Comparison of ENCODE assay signal across 12 mouse cellular contexts in the genomic region with DNA sequence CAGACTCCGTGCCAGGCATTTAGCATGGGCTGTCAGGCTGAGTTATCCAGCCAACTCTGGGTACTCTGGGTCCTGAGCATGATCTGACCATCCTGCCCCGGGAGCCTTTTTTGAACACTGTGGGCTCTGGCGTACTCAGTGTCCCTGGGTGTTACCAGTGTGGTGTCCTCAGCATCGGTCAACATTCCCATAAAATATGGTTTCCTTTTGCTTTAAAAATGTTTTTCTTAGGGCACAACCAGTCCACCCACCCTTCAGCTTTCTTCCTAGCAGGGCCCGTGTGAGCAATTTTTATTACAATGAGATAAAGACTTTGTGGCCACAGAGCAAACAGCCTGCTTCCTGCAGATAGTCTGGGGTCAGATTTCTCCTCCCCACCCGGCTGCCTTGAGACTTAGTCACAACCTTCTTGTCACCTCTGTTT. TPM values are rescaled to one million over a fixed set of nuclear protein-coding genes. Genes with fewer than 3 reads are reported as not detected.
A peak's percentile ranks its signal among the peaks of the same experiment; 100 is the strongest.
DNase-seq lines count a peak whose midpoint lies in the region; ATAC-seq and TF ChIP-seq lines count a peak whose summit lies in the region.
"Had no signal": no experiment of that assay in that cellular context is flagged by ENCODE, and none has a peak within 500 bp of the region (broad histone marks: within the 10 kb centered on the region; RNA-seq: fewer than 3 reads in every experiment).

No protein-coding gene starts in this region.

- peaks cover 40% of the 10 kb centered on the region for H3K9me3 ChIP-seq in G1E (replicated peaks)
- H3K9me3 ChIP-seq in liver, embryonic 13.5 days (replicated peaks) = 0 out of 2 replicates have a peak, but pooled peaks cover 5% of the 10 kb centered on the region
- H3K9me3 ChIP-seq in hindbrain, embryonic 11.5 days (ENCODE audit: control insufficient read depth, low read length) = no peaks in the 10 kb centered on the region
- H3K9me3 ChIP-seq: midbrain, embryonic 15.5 days had no signal

- H3K9ac ChIP-seq in liver, embryonic 13.5 days = no peak overlapping the region
- H3K9ac ChIP-seq in hindbrain, embryonic 11.5 days (ENCODE audit: low read depth, low read length) = no peak overlapping the region
- H3K9ac ChIP-seq: forebrain, postnatal 0 days; midbrain, embryonic 15.5 days had no signal

- no peaks in the 10 kb centered on the region for H3K36me3 ChIP-seq in G1E (replicated peaks)
- H3K36me3 ChIP-seq in liver, embryonic 13.5 days = no peaks in the 10 kb centered on the region
- no peaks in the 10 kb centered on the region for H3K36me3 ChIP-seq in hindbrain, embryonic 11.5 days (ENCODE audit: control insufficient read depth, insufficient read depth, low read length)
- H3K36me3 ChIP-seq: midbrain, embryonic 15.5 days had no signal

- H3K4me1 ChIP-seq in G1E (ENCODE audit: insufficient read depth, low read depth, low read length) = peaks cover 47% of the 10 kb centered on the region
- H3K4me1 ChIP-seq in liver, embryonic 13.5 days (replicated peaks) = peaks cover 38% of the 10 kb centered on the region
- 0 out of 2 replicates have a peak, but pooled peaks cover 2% of the 10 kb centered on the region for H3K4me1 ChIP-seq in hindbrain, embryonic 11.5 days (replicated peaks; ENCODE audit: control insufficient read depth, insufficient read depth, low read length)

- no peak for TF ChIP-seq CTCF in G1E (IDR thresholded peaks at IDR 0.05; ENCODE audit: low read depth, low read length)

- H3K4me2 ChIP-seq in liver, embryonic 13.5 days = no peak overlapping the region
- H3K4me2 ChIP-seq in hindbrain, embryonic 11.5 days (replicated peaks; ENCODE audit: low read depth, low read length) = no peak overlapping the region
- H3K4me2 ChIP-seq: midbrain, embryonic 15.5 days had no signal

- no peak overlapping the region for H3K4me3 ChIP-seq in G1E (ENCODE audit: low read depth, low read length)
- H3K4me3 ChIP-seq in liver, embryonic 13.5 days (replicated peaks) = no peak overlapping the region
- H3K4me3 ChIP-seq in hindbrain, embryonic 11.5 days (ENCODE audit: low read depth, low read length) = no peak overlapping the region
- H3K4me3 ChIP-seq: midbrain, embryonic 15.5 days had no signal

- 12% methylated on average over 6 of the region's 6 CpGs for WGBS in liver, embryonic 13.5 days (ENCODE audit: insufficient replicate concordance)
- 75% methylated on average over 6 of the region's 6 CpGs for WGBS in hindbrain, embryonic 11.5 days

- 0 out of 2 replicates have a peak, but pooled peaks cover 2% of the 10 kb centered on the region for H3K27me3 ChIP-seq in G1E (ENCODE audit: insufficient read depth, low read length)
- no peaks in the 10 kb centered on the region; the same call in 1 of the 2 replicates for H3K27me3 ChIP-seq in liver, embryonic 13.5 days
- H3K27me3 ChIP-seq in hindbrain, embryonic 11.5 days (ENCODE audit: control insufficient read depth, insufficient read depth, low read length) = no peaks in the 10 kb centered on the region
- H3K27me3 ChIP-seq: CH12.LX; midbrain, embryonic 15.5 days had no signal

- peak; percentile 55 for DNase-seq in gastrocnemius, adult 18-20 months (ENCODE audit: low spot score)
- DNase-seq in gastrocnemius, postnatal 14 days = no peak
- DNase-seq in G1E (ENCODE audit: low spot score) = no peak
- peak; percentile 28 for DNase-seq in heart, postnatal 4 days
- DNase-seq in liver, embryonic 13.5 days = no peak
- DNase-seq in spleen, adult 12 weeks (ENCODE audit: low spot score) = no peak
- no peak for DNase-seq in layer of hippocampus, adult 8-10 months (ENCODE audit: low spot score in 2 of 2)
- DNase-seq in hindbrain, embryonic 11.5 days (ENCODE audit: low spot score) = no peak
- DNase-seq: forebrain, postnatal 0 days; right cerebral cortex, adult 18-20 months had no signal

- peak; percentile 65 for ATAC-seq in G1E (ENCODE audit: extremely low read depth, insufficient number of reproducible peaks, low FRiP score, poor library complexity, severe bottlenecking)
- ATAC-seq in liver, embryonic 13.5 days (ENCODE audit: low read depth) = peak; percentile 35; the same call in 1 of the 2 replicates
- no peak for ATAC-seq in hindbrain, embryonic 11.5 days (ENCODE audit: low FRiP score)
- ATAC-seq: forebrain, postnatal 0 days; midbrain, embryonic 15.5 days had no signal

- intact Hi-C loops in gastrocnemius, postnatal 14 days (cut with DNase I; ENCODE audit: low total_unique reads) = no loop called here

- peak overlapping the region; percentile 32; the same call in 1 of the 2 replicates for H3K27ac ChIP-seq in liver, embryonic 13.5 days
- no peak overlapping the region for H3K27ac ChIP-seq in hindbrain, embryonic 11.5 days (ENCODE audit: low read depth, low read length)
- H3K27ac ChIP-seq: midbrain, embryonic 15.5 days had no signal

RNA-seq across cellular contexts. Expression of gene 6030408B16Rik, which starts 27.6 kb away (rescaled TPM):
- total RNA-seq in gastrocnemius, adult 18-20 months (2021) = under 1 TPM; 0.26 to 0.27 TPM
- total RNA-seq in gastrocnemius, postnatal 14 days (2021) = under 1 TPM; 0.22 to 0.29 TPM
- not detected in 2 replicates for total RNA-seq in G1E (2014; fragmentation: Nextera tagmentation)
- 0.12 TPM in 1 of 2 replicates, not detected in the other for total RNA-seq in G1E (2017)
- 0.09 TPM in 1 of 2 replicates, not detected in the other for polyA plus RNA-seq in G1E (2012)
- 1 to 10 TPM; 4.3 to 4.6 TPM for total RNA-seq in heart, postnatal 4 days (2021)
- polyA plus RNA-seq in liver, embryonic 13.5 days (2015; fragmentation: Nextera tagmentation; extraction: Ambion mirVana) = 0.13 and 0.22 TPM in 2 replicates
- total RNA-seq in layer of hippocampus, adult 8-10 months (2022) = under 1 TPM in 3 of 4 experiments, not detected in 1; 0.26 to 0.55 (median 0.54) TPM
- polyA plus RNA-seq in hindbrain, embryonic 11.5 days (2014; fragmentation: Nextera tagmentation; extraction: Ambion mirVana) = 0.17 and 0.25 TPM in 2 replicates

RNA-seq across cellular contexts. Expression of gene Atg101, which starts 36.6 kb away (rescaled TPM):
- 10 to 100 TPM; 25.0 to 31.3 TPM for total RNA-seq in gastrocnemius, adult 18-20 months (2021)
- 10 to 100 TPM; 27.7 to 35.0 TPM for total RNA-seq in gastrocnemius, postnatal 14 days (2021)
- total RNA-seq in G1E (2014; fragmentation: Nextera tagmentation) (5.9 and 11.0 TPM in 2 replicates), G1E (2017) (34.6 and 35.3 TPM in 2 replicates)
- 42.5 and 55.1 TPM in 2 replicates for polyA plus RNA-seq in G1E (2012)
- total RNA-seq in heart, postnatal 4 days (2021) = 10 to 100 TPM; 21.7 to 23.3 TPM
- 29.6 and 31.7 TPM in 2 replicates for polyA plus RNA-seq in liver, embryonic 13.5 days (2015; fragmentation: Nextera tagmentation; extraction: Ambion mirVana)
- 10 to 100 TPM; 43.4 to 48.1 (median 46.1) TPM for total RNA-seq in layer of hippocampus, adult 8-10 months (2022)
- polyA plus RNA-seq in hindbrain, embryonic 11.5 days (2014; fragmentation: Nextera tagmentation; extraction: Ambion mirVana) = 66.5 and 69.6 TPM in 2 replicates

RNA-seq across cellular contexts. Expression of gene Krt80, which starts 49.3 kb away (rescaled TPM):
- 1 to 10 TPM; 1.4 to 3.8 TPM for total RNA-seq in gastrocnemius, adult 18-20 months (2021)
- total RNA-seq in gastrocnemius, postnatal 14 days (2021) = 1 to 10 TPM in 1 of 2 experiments, under 1 TPM in 1; 0.69 to 1.4 TPM
- not detected in 2 replicates for total RNA-seq in G1E (2014; fragmentation: Nextera tagmentation)
- total RNA-seq in G1E (2017) = 0.11 and 0.12 TPM in 2 replicates
- polyA plus RNA-seq in G1E (2012) = not detected in 2 replicates
- 10 to 100 TPM; 10.1 to 11.2 TPM for total RNA-seq in heart, postnatal 4 days (2021)
- 0.10 TPM in 2 replicates for polyA plus RNA-seq in liver, embryonic 13.5 days (2015; fragmentation: Nextera tagmentation; extraction: Ambion mirVana)
- under 1 TPM in 3 of 4 experiments, not detected in 1; 0.17 to 0.48 (median 0.43) TPM for total RNA-seq in layer of hippocampus, adult 8-10 months (2022)
- polyA plus RNA-seq in hindbrain, embryonic 11.5 days (2014; fragmentation: Nextera tagmentation; extraction: Ambion mirVana) = 0.09 TPM in 1 of 2 replicates, not detected in the other
- total RNA-seq: CH12.LX had no signal

Comparison
In these comparisons a context has a peak if more than half of its experiments do, and no peak if none do; other contexts are left out.
1. DNase-seq: peak in gastrocnemius, adult 18-20 months (single experiment) and heart, postnatal 4 days (single experiment); none in gastrocnemius, postnatal 14 days (single experiment), G1E (single experiment), liver, embryonic 13.5 days (single experiment), spleen, adult 12 weeks (single experiment), layer of hippocampus, adult 8-10 months (0 of 2) and hindbrain, embryonic 11.5 days (single experiment).